Mouse (Mus musculus) spleen, adult 2 months (tissue): Measurements from ENCODE around the gene Spats2.

ENCODE experiments used
- CTCF ChIP-seq: fragments of 200-500 bp; IDR thresholded peaks from 2 replicates; pipeline ENCODE4 v1.5.1; 2011; ENCODE audit warnings: mild to moderate bottlenecking, inconsistent platforms; ENCODE audit not compliant: insufficient read depth, insufficient read length, insufficient replicate concordance; ENCODE audit errors: extremely low read depth
- POLR2A ChIP-seq: fragments of 200-500 bp; IDR thresholded peaks from 2 replicates; pipeline ENCODE4 v1.6.1; 2011; ENCODE audit warnings: low read depth, low read length, inconsistent platforms

DNA sequence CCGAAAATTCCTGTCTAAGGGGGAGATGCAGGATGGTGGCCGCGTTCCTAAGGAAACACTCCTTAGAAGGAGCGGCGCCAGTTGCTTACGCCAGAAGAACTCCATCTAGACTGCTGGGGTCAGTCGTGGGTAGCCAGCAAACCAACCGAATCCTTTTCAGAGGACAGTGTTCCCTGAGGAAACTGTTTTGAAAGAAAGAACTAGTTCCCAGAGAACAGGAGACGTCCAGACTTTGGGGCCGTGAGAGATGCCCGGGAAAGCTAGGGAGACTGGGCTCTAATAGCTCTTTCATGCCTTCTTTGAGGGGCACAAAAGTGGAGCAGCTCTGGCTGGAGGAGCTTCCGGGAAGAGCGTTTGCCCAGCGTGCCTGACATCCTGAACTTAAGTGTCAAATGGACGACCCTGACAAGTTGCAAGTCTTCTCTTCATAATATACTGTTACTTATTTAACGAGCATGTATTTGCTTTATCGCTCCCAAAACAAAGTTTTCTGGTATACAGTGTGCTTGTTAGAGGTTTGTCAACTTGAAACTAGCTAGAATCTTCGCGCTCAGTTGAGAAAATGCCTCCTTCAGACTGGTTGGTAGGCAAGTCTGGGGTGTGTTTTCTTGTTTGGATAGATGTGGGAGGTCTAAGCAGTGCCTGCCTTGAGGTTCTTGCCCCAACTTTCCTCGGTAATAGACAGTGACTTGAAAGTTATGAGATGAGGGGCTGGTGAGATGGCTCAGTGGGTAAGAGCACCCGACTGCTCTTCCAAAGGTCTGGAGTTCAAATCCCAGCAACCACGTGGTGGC, 126.9 kb downstream of the Spats2 start:
- TF ChIP-seq POLR2A (no peak), CTCF (no peak)
